Mouse (Mus musculus) adipose tissue, adult 10 weeks (tissue): ENCODE results near the gene Hnrnpa1. TPM values are rescaled to one million over a fixed set of nuclear protein-coding genes. Genes with fewer than 3 reads are reported as not detected.

Experiments used
- polyA plus RNA-seq: library from polyadenylated mRNA; stranded (reverse); fragments of 350-450 nt; fragmentation: Illumina TruSeq; extraction: RNeasy Lipid Tissue Mini Kit (QIAGEN cat#74804); gene quantifications from one replicate; pipeline ENCODE4 v1.2.3, GENCODE M21; 2014; ENCODE audit warnings: low read depth, low replicate concordance

Hnrnpa1 gene
- 282 TPM for polyA plus RNA-seq

GRCm38 (mm10) chr15:103240160-103241028, at the start of gene Hnrnpa1:
TSS of gene Hnrnpa1 (plus strand) at chr15:103240432.

GRCm38 (mm10) chr15:103239685-103240159, 510 bp upstream of the Hnrnpa1 start, which contains the start of gene Cbx5:
TSS of gene Cbx5 (minus strand) at chr15:103239816.

GRCm38 (mm10) chr15:103257790-103258728, 17.8 kb downstream of the Hnrnpa1 start, which contains the start of gene Nfe2:
TSS of gene Nfe2 (minus strand) at chr15:103258403.

GRCm38 (mm10) chr15:103272419-103273279, 32.4 kb downstream of the Hnrnpa1 start, which contains the start of gene Copz1:
TSS of gene Copz1 (plus strand) at chr15:103272714.

Other genes with a start within 250 kb of the Hnrnpa1 start
- 50.3 TPM for gene Hoxc8, start 249.8 kb upstream of the Hnrnpa1 start, polyA plus RNA-seq
- 24.0 TPM for gene Hoxc6, start 242.2 kb upstream of the Hnrnpa1 start, polyA plus RNA-seq
- gene Hoxc4, start 221.5 kb upstream of the Hnrnpa1 start, polyA plus RNA-seq: 11.1 TPM
- 13.3 TPM for gene Smug1, start 73.3 kb upstream of the Hnrnpa1 start, polyA plus RNA-seq
- gene Cbx5, start 616 bp upstream of the Hnrnpa1 start, polyA plus RNA-seq: 53.6 TPM
- gene Nfe2, start 18.0 kb downstream of the Hnrnpa1 start, polyA plus RNA-seq: 0.68 TPM
- 134 TPM for gene Copz1, start 32.3 kb downstream of the Hnrnpa1 start, polyA plus RNA-seq
- gene Gpr84, start 70.2 kb downstream of the Hnrnpa1 start, polyA plus RNA-seq: 0.63 TPM
- gene Zfp385a, start 99.7 kb downstream of the Hnrnpa1 start, polyA plus RNA-seq: 27.2 TPM
- gene Itga5, start 126.3 kb downstream of the Hnrnpa1 start, polyA plus RNA-seq: 14.1 TPM
- 9.4 TPM for gene Gtsf1, start 190.0 kb downstream of the Hnrnpa1 start, polyA plus RNA-seq
- gene Gtsf2, start 208.0 kb downstream of the Hnrnpa1 start, polyA plus RNA-seq: 3.1 TPM
- gene Nckap1l, start 213.4 kb downstream of the Hnrnpa1 start, polyA plus RNA-seq: 11.8 TPM